Mouse (Mus musculus): ENCODE data around the gene Pcsk5.

GRCm38 (mm10) chr19:17856741-17857140 lies 19.3 kb upstream of the Pcsk5 start:
- TF ChIP-seq CTCF (IDR thresholded peaks at IDR 0.05; ENCODE audit: extremely low read depth, insufficient read depth, low read length): no peak
- TF ChIP-seq POLR2A (IDR thresholded peaks at IDR 0.05; ENCODE audit: extremely low read depth, insufficient read depth, low read length): no peak

Measured in cortical plate, adult 2 months (tissue).